Mouse (Mus musculus): ENCODE results near the gene Fxyd1. TPM values are rescaled to one million over a fixed set of nuclear protein-coding genes. Genes with fewer than 3 reads are reported as not detected.

Gene Fxyd1
- total RNA-seq, 2 experiments from 2014 or later: 861 to 862 TPM

DNA sequence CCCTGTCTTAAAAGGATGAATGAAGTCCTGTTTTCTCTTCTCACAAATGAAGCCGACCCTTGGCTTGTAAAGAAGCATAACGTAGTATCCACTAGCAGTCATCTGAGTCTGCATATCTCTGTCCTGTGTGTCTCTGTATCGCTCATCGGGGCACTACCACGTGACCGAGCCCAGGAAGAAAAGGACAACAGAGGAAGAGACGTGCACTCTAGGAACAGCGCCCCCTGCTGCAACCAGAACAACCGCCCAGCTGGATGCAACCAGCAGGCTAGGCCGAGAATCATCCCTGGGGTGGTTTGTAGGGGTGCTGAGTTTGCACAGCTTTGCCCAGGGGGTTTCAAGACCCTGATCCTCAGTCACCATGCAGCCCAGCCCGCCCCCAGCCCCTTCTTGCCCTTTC lies 22.2 kb downstream of the Fxyd1 start:
- intact Hi-C loops (cut with DNase I): no loop called here
- DNase-seq (ENCODE audit: low spot score): no peak

DNA sequence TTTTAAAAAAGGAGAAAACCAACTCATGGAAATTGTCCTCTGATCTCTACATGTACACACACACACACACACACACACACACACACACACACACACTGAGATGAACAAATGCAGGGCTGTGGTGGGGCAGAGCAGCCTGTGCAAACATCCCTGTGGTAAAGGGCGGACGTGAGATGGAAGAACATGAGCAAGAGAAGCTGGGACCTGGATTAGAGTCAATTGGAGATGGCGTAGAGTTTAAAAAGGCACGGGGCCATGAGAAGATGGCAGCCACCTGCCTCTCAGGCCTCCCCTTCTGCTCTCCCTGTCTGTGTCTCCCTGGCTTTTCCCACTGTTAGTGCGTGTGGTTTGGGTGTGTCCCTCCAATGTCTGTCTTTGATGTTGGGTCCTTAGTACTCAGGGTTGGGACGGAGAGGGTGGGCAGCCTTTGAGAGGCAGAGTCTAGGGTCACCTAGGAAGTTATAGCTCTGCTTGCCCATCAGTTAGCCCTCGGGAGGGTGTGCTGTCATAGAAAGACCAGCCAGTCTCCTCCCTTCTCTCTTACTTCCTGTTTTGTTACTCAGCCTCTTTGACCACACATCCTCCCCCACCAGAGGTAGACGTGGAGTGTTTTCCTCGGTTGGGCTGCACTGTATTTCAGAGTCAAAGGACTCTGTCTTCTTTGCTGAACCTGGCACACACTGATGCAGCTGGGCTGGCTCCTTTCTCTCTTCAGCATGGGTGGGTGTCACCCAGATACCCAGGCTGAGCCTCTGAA lies 23.4 kb downstream of the Fxyd1 start:
- intact Hi-C loops (cut with DNase I): no loop called here
- no peak for DNase-seq (ENCODE audit: low spot score)

DNA sequence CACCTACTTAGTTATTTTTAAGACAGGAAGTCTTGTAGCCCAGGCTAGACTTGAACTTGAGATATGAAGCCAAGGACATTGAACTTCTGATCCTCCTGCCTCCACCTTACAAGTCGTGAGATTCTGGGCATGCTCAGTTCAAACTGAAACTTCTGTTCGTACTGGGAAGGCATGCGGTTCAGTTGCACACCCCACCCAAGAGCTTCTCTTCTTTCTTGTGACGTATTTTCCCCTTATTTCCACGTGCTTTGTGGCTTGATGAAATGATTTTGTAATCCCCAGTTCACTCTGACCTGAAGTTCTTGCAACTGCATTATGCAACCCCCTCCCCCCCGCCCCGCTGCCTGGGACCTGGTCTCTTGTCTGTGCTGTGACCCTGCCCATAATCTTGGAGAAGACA lies 25.3 kb downstream of the Fxyd1 start:
- intact Hi-C loops (cut with DNase I): no loop called here
- no peak for DNase-seq (ENCODE audit: low spot score)

DNA sequence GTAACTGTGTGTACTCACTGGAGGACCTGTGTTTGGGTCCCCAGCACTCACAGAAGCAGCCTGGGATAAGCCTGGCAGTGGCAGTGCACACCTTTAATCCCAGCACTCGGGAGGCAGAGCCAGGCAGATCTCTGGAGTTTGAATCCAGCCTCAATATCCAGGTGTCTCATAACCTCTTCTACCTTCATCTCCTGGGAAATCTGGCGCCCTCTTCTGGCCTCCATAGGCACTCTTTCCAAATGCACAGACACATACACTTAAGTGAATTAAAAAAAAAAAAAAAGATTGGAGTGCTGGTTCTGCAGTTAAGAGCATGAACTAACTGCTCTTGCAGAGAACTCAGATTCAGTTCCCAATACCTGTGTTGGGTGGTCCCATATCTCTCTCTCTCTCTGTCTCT lies 26.3 kb downstream of the Fxyd1 start:
- no peak for DNase-seq (ENCODE audit: low spot score)
- intact Hi-C loops (cut with DNase I): no loop called here

DNA sequence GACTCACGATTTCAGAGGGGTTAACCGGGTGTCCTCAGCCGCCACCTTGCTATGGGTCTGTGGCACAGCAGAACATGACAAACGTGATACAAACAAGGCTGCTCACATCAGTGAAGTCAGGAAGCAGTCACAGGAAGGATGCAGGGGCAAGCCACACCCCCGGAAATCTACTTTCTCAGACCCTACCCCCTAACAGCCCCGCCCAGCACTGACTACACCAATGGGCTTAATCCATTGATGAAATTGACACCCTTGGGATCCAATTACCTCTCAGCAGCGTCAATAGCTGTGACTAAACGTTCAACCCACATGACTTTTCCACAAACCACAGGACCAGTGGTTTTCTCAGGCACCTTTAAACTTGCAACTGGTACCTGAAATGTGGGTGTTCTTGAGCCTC lies 28.4 kb downstream of the Fxyd1 start:
- intact Hi-C loops (cut with DNase I): no loop called here
- no peak for DNase-seq (ENCODE audit: low spot score)

DNA sequence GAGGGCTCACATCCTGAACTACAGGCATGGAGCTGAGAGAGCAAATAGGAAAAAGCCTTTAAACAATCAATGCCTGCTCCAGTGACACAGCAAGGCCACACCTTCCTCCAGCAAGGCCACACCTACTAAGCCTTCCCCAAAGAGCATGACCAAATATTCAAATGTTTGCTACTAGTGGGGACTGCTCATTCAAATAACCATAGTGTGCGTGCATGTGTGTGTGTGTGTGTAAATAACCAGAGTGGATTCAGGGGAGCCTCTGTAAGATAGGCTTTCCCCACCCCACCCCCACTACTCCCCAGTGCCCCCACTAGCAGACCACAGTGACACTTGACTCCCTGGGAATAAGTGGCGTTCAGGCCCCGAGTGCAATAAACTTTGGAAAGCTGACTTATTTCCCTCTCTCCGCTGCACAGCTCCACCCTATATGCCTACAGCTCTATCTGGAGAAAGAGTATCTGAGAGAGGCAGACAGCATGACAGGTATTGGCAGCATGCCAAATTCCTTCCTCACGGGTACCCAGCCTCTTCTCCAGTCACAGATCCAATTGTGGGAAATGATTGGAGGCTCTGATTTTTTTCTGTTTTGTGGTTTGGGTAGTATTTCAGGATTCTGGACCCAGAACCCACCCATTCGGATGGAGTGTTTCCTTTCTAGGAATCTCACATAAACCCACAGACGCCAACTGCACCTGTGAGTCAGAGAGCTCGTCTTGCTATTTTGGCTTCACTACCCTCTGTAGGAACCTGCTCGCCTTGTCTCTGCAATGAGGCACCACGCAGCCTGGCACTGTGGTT lies 39.7 kb downstream of the Fxyd1 start:
- intact Hi-C loops (cut with DNase I): no loop called here

DNA sequence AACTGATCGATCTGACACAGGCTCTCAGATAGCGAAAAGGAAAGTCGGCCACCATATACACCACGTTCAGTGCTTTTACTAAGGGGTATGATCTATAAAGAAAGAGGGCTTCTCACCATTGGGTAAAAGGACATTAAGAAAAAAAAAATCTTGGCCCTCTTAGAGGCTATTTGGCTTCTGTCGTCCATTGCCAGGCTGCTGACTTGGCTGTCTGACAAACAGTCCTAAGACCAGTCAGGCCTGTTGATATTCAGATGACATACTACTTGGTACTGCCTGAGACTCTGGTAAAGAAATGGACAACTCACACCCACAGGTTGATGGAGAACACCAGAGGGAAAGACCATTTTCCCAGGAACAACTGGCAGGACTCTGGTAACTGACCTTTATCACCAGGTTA lies 44.0 kb downstream of the Fxyd1 start:
- intact Hi-C loops (cut with DNase I): no loop called here
- no peak for DNase-seq (ENCODE audit: low spot score)

More for the DNA sequence above, 39.7 kb downstream of the Fxyd1 start:
- no peak for DNase-seq (ENCODE audit: low spot score)

DNA sequence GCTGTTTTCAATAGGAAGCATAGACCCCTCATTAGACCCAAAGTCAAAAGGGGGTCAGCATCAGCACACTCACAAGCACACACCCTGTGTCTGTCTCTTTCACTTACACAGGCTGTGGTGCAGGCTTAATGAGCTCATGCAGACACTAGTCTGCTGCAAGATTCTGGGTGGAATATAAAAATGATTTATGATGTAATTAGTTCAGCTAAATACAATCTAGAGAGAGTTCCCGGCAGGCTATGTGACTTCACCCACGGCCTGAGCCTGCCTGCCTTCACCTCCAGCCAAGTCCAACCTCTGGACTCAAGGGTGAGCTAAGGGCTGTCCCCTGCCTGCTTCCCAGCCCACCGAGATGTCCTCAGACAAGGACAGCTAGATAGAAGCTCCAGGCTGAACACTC lies 48.1 kb downstream of the Fxyd1 start:
- intact Hi-C loops (cut with DNase I): no loop called here
- DNase-seq (ENCODE audit: low spot score): no peak

DNA sequence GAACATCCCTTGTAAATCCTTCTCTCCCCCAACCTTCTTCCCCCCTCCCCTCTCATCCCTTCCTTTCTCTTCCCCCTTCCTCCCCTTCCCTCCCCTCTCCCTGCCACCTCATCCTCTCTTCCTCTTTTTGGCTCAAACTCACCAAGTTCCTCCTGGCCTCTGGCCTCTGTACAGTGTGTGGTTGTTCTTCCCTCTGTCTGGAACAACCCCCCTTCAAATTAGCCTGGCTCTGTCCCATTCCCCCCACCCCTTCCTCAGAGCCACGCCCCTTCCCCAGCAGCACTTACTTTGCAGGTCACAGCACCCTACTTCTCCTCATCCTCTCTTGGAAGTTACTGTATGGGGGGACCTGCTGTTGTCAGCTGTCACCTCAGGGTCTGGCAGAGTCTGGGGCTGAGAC lies 48.8 kb downstream of the Fxyd1 start:
- no peak for DNase-seq (ENCODE audit: low spot score)
- intact Hi-C loops (cut with DNase I): no loop called here

DNA sequence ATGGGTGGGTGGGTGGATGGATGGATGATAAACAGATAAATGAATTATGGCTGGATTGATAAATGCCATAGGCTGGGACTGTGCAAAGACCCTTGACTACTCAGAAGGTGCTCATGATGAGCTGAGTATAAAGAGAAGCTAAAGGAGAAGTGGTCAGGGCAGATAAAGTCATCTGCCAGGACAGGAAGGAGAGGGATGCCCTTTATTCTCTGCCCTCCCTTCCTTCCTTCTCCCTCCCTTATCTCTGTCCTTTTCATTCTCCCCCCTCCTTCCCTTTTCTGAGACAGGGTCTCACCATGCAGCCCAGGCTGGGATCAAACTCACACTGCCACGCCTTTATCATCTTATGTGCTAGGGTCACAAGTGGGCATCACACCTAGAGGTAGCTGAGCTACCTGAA lies 49.2 kb downstream of the Fxyd1 start:
- intact Hi-C loops (cut with DNase I): no loop called here
- DNase-seq (ENCODE audit: low spot score): no peak

DNA sequence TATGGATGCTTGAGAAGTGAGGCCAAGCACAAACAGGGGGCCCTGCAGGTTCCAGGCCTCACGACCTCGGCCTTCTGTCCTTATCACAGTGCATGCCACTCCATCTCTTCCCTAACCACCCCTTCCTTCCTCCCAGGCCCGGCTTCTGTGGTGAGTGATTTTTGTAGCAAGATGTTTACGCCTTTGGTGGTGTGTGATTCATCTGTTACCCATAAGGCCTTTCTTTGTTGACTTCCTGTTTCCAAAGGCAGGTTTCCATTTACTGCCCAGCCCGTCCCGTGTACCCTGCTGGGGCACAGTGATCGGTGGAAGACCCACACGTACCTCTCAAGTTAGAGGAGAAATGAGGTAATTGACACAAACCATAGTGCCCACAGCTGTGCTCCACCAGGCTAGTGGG lies 54.3 kb downstream of the Fxyd1 start:
- peak; percentile 31 for DNase-seq (ENCODE audit: low spot score)
- intact Hi-C loops (cut with DNase I): no loop called here

Small RNAs within 50 kb of the gene (microRNA-seq; reads per million reads assigned to microRNA genes)
- gene Mir7050: not detected

Other genes with a start within 250 kb of the Fxyd1 start
- under 1 TPM in 1 of 2 experiments, not detected in 1; 0.22 TPM for gene Ffar2, start 233.4 kb downstream of the Fxyd1 start, total RNA-seq (2021)
- gene Ffar3, start 201.0 kb downstream of the Fxyd1 start, total RNA-seq (2021): not detected
- gene Ffar1, start 195.6 kb downstream of the Fxyd1 start, total RNA-seq (2021): not detected
- gene Cd22, start 176.9 kb downstream of the Fxyd1 start, total RNA-seq (2021): 1 to 10 TPM in 1 of 2 experiments, under 1 TPM in 1; 0.78 to 1.4 TPM
- under 1 TPM in 1 of 2 experiments, not detected in 1; 0.36 TPM for gene Mag, start 142.3 kb downstream of the Fxyd1 start, total RNA-seq (2021)
- 1 to 10 TPM; 6.5 to 9.5 TPM for gene Hamp2, start 132.5 kb downstream of the Fxyd1 start, total RNA-seq (2021)
- gene Hamp, start 113.2 kb downstream of the Fxyd1 start, total RNA-seq (2021): 10 to 100 TPM; 16.8 to 34.4 TPM
- gene Usf2, start 100.4 kb downstream of the Fxyd1 start, total RNA-seq (2021): 100 to 1,000 TPM; 103 to 121 TPM
- 1 to 10 TPM; 4.3 to 5.6 TPM for gene Lsr, start 83.7 kb downstream of the Fxyd1 start, total RNA-seq (2021)
- under 1 TPM in 1 of 2 experiments, not detected in 1; 0.29 TPM for gene Fam187b, start 83.4 kb downstream of the Fxyd1 start, total RNA-seq (2021)
- 10 to 100 TPM; 26.1 to 31.0 TPM for gene Fxyd5, start 14.7 kb downstream of the Fxyd1 start, total RNA-seq (2021)
- 1 to 10 TPM in 1 of 2 experiments, under 1 TPM in 1; 0.70 to 1.3 TPM for gene Fxyd7, start 5.7 kb downstream of the Fxyd1 start, total RNA-seq (2021)
- gene Lgi4, start 2.1 kb upstream of the Fxyd1 start, total RNA-seq (2021): 1 to 10 TPM; 2.6 to 4.8 TPM
- gene Fxyd3, start 19.5 kb upstream of the Fxyd1 start, total RNA-seq (2021): 1 to 10 TPM; 3.1 to 3.8 TPM
- 1 to 10 TPM; 2.1 to 3.4 TPM for gene Hpn, start 58.1 kb upstream of the Fxyd1 start, total RNA-seq (2021)
- gene Scn1b, start 69.8 kb upstream of the Fxyd1 start, total RNA-seq (2021): 10 to 100 TPM; 21.2 to 21.8 TPM
- 10 to 100 TPM; 25.7 to 30.0 TPM for gene Gramd1a, start 98.7 kb upstream of the Fxyd1 start, total RNA-seq (2021)
- not detected for gene Scgb2b2, start 233.3 kb upstream of the Fxyd1 start, total RNA-seq (2021)
- not detected for gene Scgb1b2, start 234.6 kb upstream of the Fxyd1 start, total RNA-seq (2021)

Measured in heart, postnatal 25 days (tissue).